Mouse (Mus musculus) E14TG2a.4 (cell line): ENCODE data around the gene Map1lc3b.

Experiments used
- CTCF ChIP-seq: conservative IDR thresholded peaks from 2 replicates; pipeline ENCODE4 v1.5.1; 2014; ENCODE audit warnings: low read length
- NANOG ChIP-seq: IDR thresholded peaks from 2 replicates; pipeline ENCODE4 v1.6.1; 2014; ENCODE audit warnings: borderline replicate concordance, low read length, mixed read lengths

DNA sequence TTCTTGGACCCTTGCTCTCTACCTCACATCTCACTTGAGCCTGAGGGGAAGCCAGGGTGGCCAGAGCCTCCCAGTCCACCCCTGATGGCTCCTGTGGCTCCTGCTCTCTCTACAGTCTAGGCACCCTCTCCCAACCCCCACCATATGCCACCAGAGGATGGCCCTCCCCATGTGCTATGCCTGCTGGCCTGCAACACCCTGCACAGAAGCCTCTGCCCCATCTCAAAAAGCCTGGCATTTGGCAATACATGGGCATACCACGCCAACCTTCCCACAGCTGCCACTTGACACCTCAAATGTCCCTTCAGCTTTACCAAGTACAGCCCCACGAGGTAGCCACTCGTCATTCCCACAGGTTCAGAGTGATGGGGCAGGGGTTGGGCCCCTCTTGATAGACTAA, 52.6 kb downstream of the Map1lc3b start:
- TF ChIP-seq CTCF, result no peak
- no peak for TF ChIP-seq NANOG
